Mouse (Mus musculus): ENCODE measurements around the gene Kat5.

DNA sequence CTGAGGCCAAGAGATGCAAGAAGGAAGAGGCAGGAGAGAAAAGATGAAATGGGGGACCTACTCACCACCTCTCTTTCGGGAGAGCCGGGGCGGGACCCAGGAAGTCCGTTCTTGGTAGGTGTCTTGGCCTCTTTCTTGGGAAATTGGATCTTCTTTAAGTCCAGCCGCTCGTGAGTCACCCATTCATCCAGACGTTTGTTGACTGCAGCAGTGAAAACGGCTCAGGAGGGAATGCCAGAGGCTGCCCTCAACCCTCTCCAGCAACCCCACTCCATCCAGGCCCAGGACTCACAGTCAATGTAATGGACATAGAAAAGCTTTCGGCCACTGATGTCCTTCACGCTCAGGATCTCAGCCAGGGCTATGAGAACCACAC, 878 bp downstream of the Kat5 start:
- TF ChIP-seq CTCF (IDR thresholded peaks at IDR 0.05; ENCODE audit: control insufficient read depth, insufficient read depth, low read length) (no peak), POLR2A (IDR thresholded peaks at IDR 0.05; ENCODE audit: borderline replicate concordance, control insufficient read depth, low read depth, low read length) (no peak)
